15 mouse cellular contexts compared by ENCODE assay signal in the genomic region with DNA sequence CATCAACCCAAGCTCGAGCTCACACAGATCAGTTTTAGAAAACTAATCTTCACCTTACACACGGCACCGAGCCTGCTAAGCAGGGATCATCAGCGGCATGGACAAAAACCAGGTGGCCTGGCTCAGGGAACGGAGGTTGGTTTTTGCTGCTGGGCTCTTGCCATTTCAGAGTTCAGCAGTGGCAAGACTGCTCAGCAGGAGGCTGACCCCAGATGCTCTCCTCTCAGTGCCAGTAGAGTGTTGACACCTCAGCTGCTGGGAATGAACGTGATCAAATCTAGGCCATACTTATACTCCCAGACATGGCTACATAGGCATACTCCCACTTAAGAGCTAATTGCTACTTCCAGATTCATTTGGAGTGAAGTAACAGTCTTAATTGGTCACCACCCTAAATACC.
DNase-seq lines count a peak whose midpoint lies in the region; ATAC-seq lines count a peak whose summit lies in the region.
"Had no signal": no experiment of that assay in that cellular context is flagged by ENCODE, and none has a peak within 500 bp of the region (broad histone marks: within the 10 kb centered on the region; RNA-seq: fewer than 3 reads in every experiment).

No protein-coding gene starts in this region.

- peak overlapping the region; percentile 58 for H3K27ac ChIP-seq in heart, embryonic 13.5 days (replicated peaks)
- H3K27ac ChIP-seq: liver, embryonic 14.5 days had no signal

- no peak overlapping the region for H3K4me3 ChIP-seq in heart, embryonic 13.5 days

- H3K36me3 ChIP-seq in heart, embryonic 13.5 days, result no peaks in the 10 kb centered on the region

- ATAC-seq in frontal cortex, adult (ENCODE audit: low TSS enrichment), result peak; percentile 39
- ATAC-seq in heart, embryonic 13.5 days (ENCODE audit: extremely low read depth, insufficient number of reproducible peaks, low FRiP score, low TSS enrichment), result no peak; the same call in 1 of the 2 replicates
- ATAC-seq: forebrain, embryonic 14.5 days; hindbrain, embryonic 16.5 days had no signal

- H3K9me3 ChIP-seq in heart, embryonic 13.5 days, result no peaks in the 10 kb centered on the region

- no peak for DNase-seq in frontal cortex, postnatal 14 days (ENCODE audit: low spot score in 2 of 2)
- DNase-seq in MN1 (ENCODE audit: low spot score), result peak; percentile 39
- peak; percentile 72 to 82 for DNase-seq in cerebellum, postnatal 10 days
- DNase-seq in Muller cell, postnatal 12 days (ENCODE audit: inconsistent ontology term), result no peak
- no peak for DNase-seq in layer of hippocampus, postnatal 36 days
- DNase-seq in testis, postnatal 14 days (ENCODE audit: low spot score), result no peak
- DNase-seq: adrenal gland, postnatal 14 days; gastrocnemius, postnatal 36 days; lung, postnatal 4 days; midbrain, embryonic 14.5 days had no signal

- no peaks in the 10 kb centered on the region for H3K27me3 ChIP-seq in heart, embryonic 13.5 days (replicated peaks)

- WGBS in heart, embryonic 13.5 days, result 27% methylated on average over 6 of the region's 6 CpGs

- H3K4me2 ChIP-seq in heart, embryonic 13.5 days, result 0 out of 2 replicates have a peak overlapping the region, but pooled peaks have one; percentile 1

- no peak overlapping the region for H3K9ac ChIP-seq in heart, embryonic 13.5 days
- H3K9ac ChIP-seq: liver, embryonic 14.5 days had no signal

- H3K4me1 ChIP-seq in heart, embryonic 13.5 days, result peaks cover 71% of the 10 kb centered on the region

Comparison
In these comparisons a context has a peak if more than half of its experiments do, and no peak if none do; other contexts are left out.
1. DNase-seq: peak in MN1 (single experiment) and cerebellum, postnatal 10 days (2 of 2); none in frontal cortex, postnatal 14 days (0 of 2), Muller cell, postnatal 12 days (single experiment), layer of hippocampus, postnatal 36 days (0 of 2) and testis, postnatal 14 days (single experiment).